Mouse (Mus musculus): ENCODE results near the gene Atp5h.

- TF ChIP-seq CTCF (IDR thresholded peaks at IDR 0.05; ENCODE audit: low read depth, low read length) (no peak), POLR2AphosphoS5 (IDR thresholded peaks at IDR 0.05; ENCODE audit: insufficient replicate concordance, low read depth, low read length) (no peak)
Observed at GRCm38 (mm10) chr11:115453306-115453705, 33.5 kb upstream of the Atp5h start.

Data from G1E (cell line).